Mouse (Mus musculus): ENCODE measurements at regions not wholly inside any gene's neighbourhood (a gene's known extent, or its start where the extent isn't known, plus 50 kb on each side); places are given as distances from the start of the nearest gene placed in this dataset.
"Not testable (repeated sequence)": the region's sequence is repeated elsewhere in the genome, so short reads cannot be mapped to it uniquely, and the experiment has no call there.

DNA sequence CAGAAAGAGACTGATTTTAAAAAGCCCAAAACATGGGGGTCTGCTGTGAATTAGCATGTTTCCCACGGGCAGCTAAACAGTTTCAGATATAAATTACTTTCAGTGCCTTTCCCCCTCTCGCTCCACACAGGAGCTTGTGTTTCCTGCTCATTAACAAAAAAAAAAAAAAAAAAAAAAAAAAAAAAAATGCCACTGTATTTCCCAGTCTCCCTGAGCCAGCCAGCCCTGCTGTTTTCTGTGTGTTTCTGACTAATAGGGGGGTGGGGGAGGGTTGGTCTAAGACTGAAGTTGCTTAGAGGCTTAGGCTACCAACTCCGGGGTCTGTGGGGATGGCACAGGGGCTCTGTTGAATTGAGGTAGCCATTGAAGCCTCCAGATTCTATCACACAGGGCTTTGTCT is 97.0 kb downstream of the Enc1 start:
- no peak for ATAC-seq (ENCODE audit: insufficient number of reproducible peaks, insufficient read depth, low FRiP score, low read depth)
- WGBS, result 30% methylated on average over 3 of the region's 3 CpGs
- Histone ChIP-seq H3K9me3 (ENCODE audit: control insufficient read depth, low read depth, low read length) (no peaks in the 10 kb centered on the region), H3K27ac (ENCODE audit: low read length) (peak overlapping the region; percentile 52; the same call in 1 of the 2 replicates), H3K4me2 (replicated peaks; ENCODE audit: low read depth, low read length) (no peak overlapping the region; the same call in 1 of the 2 replicates), H3K36me3 (ENCODE audit: control insufficient read depth, insufficient read depth, low read length) (no peaks in the 10 kb centered on the region), H3K27me3 (ENCODE audit: control insufficient read depth, insufficient read depth, low read length) (no peaks in the 10 kb centered on the region), H3K4me1 (ENCODE audit: control insufficient read depth, insufficient read depth, low read length) (peaks cover 24% of the 10 kb centered on the region), H3K9ac (replicated peaks; ENCODE audit: low read depth, low read length) (no peak overlapping the region), H3K4me3 (ENCODE audit: low read depth, low read length) (no peak overlapping the region)

- Histone ChIP-seq H3K9me3 (ENCODE audit: control insufficient read depth, low read depth, low read length) (no peaks in the 10 kb centered on the region), H3K36me3 (ENCODE audit: control insufficient read depth, insufficient read depth, low read length) (no peaks in the 10 kb centered on the region), H3K9ac (replicated peaks; ENCODE audit: low read depth, low read length) (no peak overlapping the region), H3K27me3 (ENCODE audit: control insufficient read depth, insufficient read depth, low read length) (no peaks in the 10 kb centered on the region), H3K4me1 (ENCODE audit: control insufficient read depth, insufficient read depth, low read length) (peaks cover 24% of the 10 kb centered on the region), H3K27ac (ENCODE audit: low read length) (peak overlapping the region; percentile 79), H3K4me2 (replicated peaks; ENCODE audit: low read depth, low read length) (no peak overlapping the region), H3K4me3 (ENCODE audit: low read depth, low read length) (no peak overlapping the region)
- 36% methylated on average over 10 of the region's 10 CpGs for WGBS
- peak; percentile 54; the same call in 1 of the 2 replicates for ATAC-seq (ENCODE audit: insufficient number of reproducible peaks, insufficient read depth, low FRiP score, low read depth)
Measured at GRCm38 (mm10) chr13:97337296-97337731, 96.4 kb downstream of the Enc1 start.

DNA sequence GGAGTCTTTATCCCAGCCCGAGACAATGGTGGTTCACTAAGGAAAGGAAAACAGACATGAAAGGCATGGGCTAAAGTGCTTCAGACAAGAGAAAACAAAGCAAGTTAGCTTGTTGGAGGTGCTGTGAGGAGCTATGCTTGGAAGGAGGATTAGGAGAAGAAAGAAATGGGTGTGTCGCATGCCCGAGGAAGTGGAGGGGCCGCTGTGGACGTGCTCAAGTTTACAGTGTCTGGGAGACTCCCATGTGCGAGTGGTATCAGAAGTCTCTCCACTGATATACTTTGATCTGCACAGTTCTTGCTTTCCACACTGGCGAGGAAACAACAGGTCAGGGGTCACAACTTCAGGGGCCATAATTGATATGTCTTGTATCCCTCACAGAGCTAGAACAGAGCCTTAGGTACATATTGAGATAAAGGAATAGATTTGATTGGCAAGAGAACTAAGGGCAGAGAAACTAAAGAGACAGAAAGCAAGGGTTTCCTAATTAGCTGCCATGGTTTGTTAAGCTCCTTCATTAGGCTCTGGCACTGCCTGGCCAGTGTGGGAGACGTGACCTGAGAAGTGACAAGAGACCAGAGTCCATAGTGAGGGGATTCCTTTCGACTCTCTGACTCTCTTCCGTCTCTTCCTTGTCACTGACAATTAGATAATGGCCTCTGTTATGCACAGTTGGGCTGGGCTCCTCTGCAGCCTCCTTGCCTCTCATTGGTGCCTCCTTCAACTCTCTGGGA is 93.1 kb downstream of the Enc1 start:
- Histone ChIP-seq H3K27me3 (ENCODE audit: control insufficient read depth, insufficient read depth, low read length) (no peaks in the 10 kb centered on the region), H3K4me1 (ENCODE audit: control insufficient read depth, insufficient read depth, low read length) (peaks cover 11% of the 10 kb centered on the region; the same call in 1 of the 2 replicates), H3K9ac (replicated peaks; ENCODE audit: low read depth, low read length) (no peak overlapping the region), H3K36me3 (ENCODE audit: control insufficient read depth, insufficient read depth, low read length) (no peaks in the 10 kb centered on the region), H3K4me2 (replicated peaks; ENCODE audit: low read depth, low read length) (no peak overlapping the region), H3K27ac (ENCODE audit: low read length) (peak overlapping the region; percentile 2; the same call in 1 of the 2 replicates), H3K9me3 (ENCODE audit: control insufficient read depth, low read depth, low read length) (no peaks in the 10 kb centered on the region), H3K4me3 (ENCODE audit: low read depth, low read length) (no peak overlapping the region)
- no peak for ATAC-seq (ENCODE audit: insufficient number of reproducible peaks, insufficient read depth, low FRiP score, low read depth)
- WGBS, result 42% methylated on average over 10 of the region's 10 CpGs

- Histone ChIP-seq H3K4me1 (ENCODE audit: control insufficient read depth, insufficient read depth, low read length) (no peaks in the 10 kb centered on the region), H3K36me3 (ENCODE audit: control insufficient read depth, insufficient read depth, low read length) (no peaks in the 10 kb centered on the region), H3K4me2 (replicated peaks; ENCODE audit: low read depth, low read length) (no peak overlapping the region), H3K4me3 (ENCODE audit: low read depth, low read length) (no peak overlapping the region), H3K27me3 (ENCODE audit: control insufficient read depth, insufficient read depth, low read length) (no peaks in the 10 kb centered on the region), H3K9ac (replicated peaks; ENCODE audit: low read depth, low read length) (no peak overlapping the region), H3K9me3 (ENCODE audit: control insufficient read depth, low read depth, low read length) (no peaks in the 10 kb centered on the region), H3K27ac (ENCODE audit: low read length) (no peak overlapping the region)
- WGBS, result 77% methylated on average over 14 of the region's 14 CpGs
- ATAC-seq (ENCODE audit: insufficient number of reproducible peaks, insufficient read depth, low FRiP score, low read depth), result no peak
Measured at GRCm38 (mm10) chr13:97331072-97331471, 90.2 kb downstream of the Enc1 start.

DNA sequence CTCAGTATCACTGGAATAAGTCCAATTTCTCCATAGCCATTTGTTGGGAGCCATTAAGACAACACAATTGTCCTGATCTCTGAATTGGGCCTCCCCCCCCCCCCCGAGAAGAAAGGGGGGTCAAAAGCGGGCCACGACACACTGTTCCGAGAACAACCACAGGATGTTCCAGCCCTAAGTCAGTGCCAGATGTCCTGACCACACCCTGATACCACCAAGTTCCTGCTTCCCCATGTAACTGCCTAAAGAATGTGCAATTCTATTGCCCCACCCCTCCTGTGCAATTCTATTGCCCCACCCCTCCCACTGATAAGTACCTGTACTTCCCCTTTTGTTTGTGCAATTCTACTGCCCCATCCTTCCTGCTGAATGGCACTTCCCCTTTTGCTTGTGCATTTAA is 80.4 kb downstream of the Enc1 start:
- 78% methylated on average over 4 of the region's 4 CpGs for WGBS
- ATAC-seq (ENCODE audit: insufficient number of reproducible peaks, insufficient read depth, low FRiP score, low read depth); H3K27ac ChIP-seq (ENCODE audit: low read length); H3K27me3 ChIP-seq (ENCODE audit: control insufficient read depth, insufficient read depth, low read length); H3K4me1 ChIP-seq (ENCODE audit: control insufficient read depth, insufficient read depth, low read length); H3K4me3 ChIP-seq (ENCODE audit: low read depth, low read length); H3K4me2 ChIP-seq (replicated peaks; ENCODE audit: low read depth, low read length); H3K9ac ChIP-seq (replicated peaks; ENCODE audit: low read depth, low read length); H3K36me3 ChIP-seq (ENCODE audit: control insufficient read depth, insufficient read depth, low read length); H3K9me3 ChIP-seq (ENCODE audit: control insufficient read depth, low read depth, low read length): not testable (repeated sequence)

DNA sequence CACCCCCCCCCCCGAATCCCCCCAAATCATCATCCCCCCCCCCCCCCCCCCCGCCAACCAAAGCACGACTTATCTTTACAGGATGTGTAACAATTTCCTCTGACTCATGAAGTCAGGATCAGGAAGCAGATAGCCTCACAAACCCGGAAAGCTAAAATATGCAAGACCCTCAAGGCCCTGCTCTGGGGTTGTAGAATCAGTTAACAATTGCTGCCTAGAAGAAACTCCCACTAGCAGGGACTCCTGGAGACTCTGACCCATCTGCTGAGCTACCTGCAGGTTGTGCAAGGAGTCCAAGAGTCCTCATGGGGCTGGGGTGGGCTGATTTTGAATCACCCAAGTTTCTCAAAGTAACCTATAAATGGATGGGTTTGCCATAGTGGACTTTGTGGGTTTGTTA is 79.9 kb downstream of the Enc1 start:
- 26% methylated on average over 3 of the region's 4 CpGs for WGBS
- Histone ChIP-seq H3K9ac (replicated peaks; ENCODE audit: low read depth, low read length) (no peak overlapping the region), H3K9me3 (ENCODE audit: control insufficient read depth, low read depth, low read length) (no peaks in the 10 kb centered on the region), H3K27me3 (ENCODE audit: control insufficient read depth, insufficient read depth, low read length) (no peaks in the 10 kb centered on the region), H3K4me2 (replicated peaks; ENCODE audit: low read depth, low read length) (no peak overlapping the region), H3K36me3 (ENCODE audit: control insufficient read depth, insufficient read depth, low read length) (no peaks in the 10 kb centered on the region), H3K27ac (ENCODE audit: low read length) (no peak overlapping the region), H3K4me3 (ENCODE audit: low read depth, low read length) (no peak overlapping the region), H3K4me1 (ENCODE audit: control insufficient read depth, insufficient read depth, low read length) (peaks cover 9% of the 10 kb centered on the region; the same call in 1 of the 2 replicates)
- no peak for ATAC-seq (ENCODE audit: insufficient number of reproducible peaks, insufficient read depth, low FRiP score, low read depth)

- H3K27me3 ChIP-seq (ENCODE audit: control insufficient read depth, insufficient read depth, low read length), result no peaks in the 10 kb centered on the region
- no peak overlapping the region for H3K4me2 ChIP-seq (replicated peaks; ENCODE audit: low read depth, low read length)
- 80% methylated on average over 1 of the region's 1 CpGs for WGBS
- no peak overlapping the region for H3K4me3 ChIP-seq (ENCODE audit: low read depth, low read length)
- no peaks in the 10 kb centered on the region for H3K36me3 ChIP-seq (ENCODE audit: control insufficient read depth, insufficient read depth, low read length)
- ATAC-seq (ENCODE audit: insufficient number of reproducible peaks, insufficient read depth, low FRiP score, low read depth), result no peak
- no peak overlapping the region for H3K27ac ChIP-seq (ENCODE audit: low read length)
- no peak overlapping the region for H3K9ac ChIP-seq (replicated peaks; ENCODE audit: low read depth, low read length)
- H3K9me3 ChIP-seq (ENCODE audit: control insufficient read depth, low read depth, low read length), result no peaks in the 10 kb centered on the region
- peaks cover 9% of the 10 kb centered on the region; the same call in 1 of the 2 replicates for H3K4me1 ChIP-seq (ENCODE audit: control insufficient read depth, insufficient read depth, low read length)
Measured at GRCm38 (mm10) chr13:97320298-97320697, 79.4 kb downstream of the Enc1 start.

GRCm38 (mm10) chr13:97317633-97318032 is 76.7 kb downstream of the Enc1 start:
- H3K27me3 ChIP-seq (ENCODE audit: control insufficient read depth, insufficient read depth, low read length), result no peaks in the 10 kb centered on the region
- 7% methylated on average over 3 of the region's 3 CpGs for WGBS
- no peak overlapping the region for H3K9ac ChIP-seq (replicated peaks; ENCODE audit: low read depth, low read length)
- H3K27ac ChIP-seq (ENCODE audit: low read length), result no peak overlapping the region
- H3K9me3 ChIP-seq (ENCODE audit: control insufficient read depth, low read depth, low read length), result no peaks in the 10 kb centered on the region
- no peak overlapping the region for H3K4me2 ChIP-seq (replicated peaks; ENCODE audit: low read depth, low read length)
- H3K4me3 ChIP-seq (ENCODE audit: low read depth, low read length), result no peak overlapping the region
- ATAC-seq (ENCODE audit: insufficient number of reproducible peaks, insufficient read depth, low FRiP score, low read depth), result no peak
- H3K36me3 ChIP-seq (ENCODE audit: control insufficient read depth, insufficient read depth, low read length), result no peaks in the 10 kb centered on the region
- peaks cover 9% of the 10 kb centered on the region; the same call in 1 of the 2 replicates for H3K4me1 ChIP-seq (ENCODE audit: control insufficient read depth, insufficient read depth, low read length)
